Mouse (Mus musculus): Measurements from ENCODE around the gene Itgae.

Itgae gene

GRCm38 (mm10) chr11:73148209-73148608 lies 57.8 kb downstream of the Itgae start:
- DNase-seq: no peak

GRCm38 (mm10) chr11:73155071-73155470 lies 64.7 kb downstream of the Itgae start:
- DNase-seq: no peak

GRCm38 (mm10) chr11:73159957-73160810 lies 69.8 kb downstream of the Itgae start, which contains the start of gene P2rx5:
TSS of gene P2rx5 (plus strand) at chr11:73160421.
- DNase-seq: peak; percentile 49

GRCm38 (mm10) chr11:73160811-73161200 lies 70.4 kb downstream of the Itgae start:
- no peak for DNase-seq

- no peak for DNase-seq
These were observed 71.2 kb downstream of the Itgae start for GRCm38 (mm10) chr11:73161616-73162015.

GRCm38 (mm10) chr11:73162284-73162683 lies 71.9 kb downstream of the Itgae start:
- DNase-seq: no peak

GRCm38 (mm10) chr11:73168071-73168470 lies 77.7 kb downstream of the Itgae start:
- DNase-seq: no peak

GRCm38 (mm10) chr11:73168576-73168975 lies 78.2 kb downstream of the Itgae start:
- no peak for DNase-seq

- peak; percentile 84 for DNase-seq
These were observed 78.8 kb downstream of the Itgae start for GRCm38 (mm10) chr11:73169231-73169630.

GRCm38 (mm10) chr11:73172186-73172585 lies 81.8 kb downstream of the Itgae start:
- DNase-seq: no peak

- no peak for DNase-seq
These were observed 85.2 kb downstream of the Itgae start for GRCm38 (mm10) chr11:73175612-73176011.

GRCm38 (mm10) chr11:73176186-73176585 lies 85.8 kb downstream of the Itgae start:
- DNase-seq: no peak

- peak; percentile 98 for DNase-seq
These were observed 86.5 kb downstream of the Itgae start, which contains the start of the genes Emc6 and Tax1bp3 for GRCm38 (mm10) chr11:73176608-73177508. TSS of gene Emc6 (minus strand) at chr11:73177037. TSS of gene Tax1bp3 (plus strand) at chr11:73177083.

- peak; percentile 67 for DNase-seq
These were observed 87.1 kb downstream of the Itgae start for GRCm38 (mm10) chr11:73177509-73177875.

- no peak for DNase-seq
These were observed 87.5 kb downstream of the Itgae start for GRCm38 (mm10) chr11:73177895-73178294.

GRCm38 (mm10) chr11:73185872-73186615 lies 95.7 kb downstream of the Itgae start:
- DNase-seq: no peak

GRCm38 (mm10) chr11:73187231-73187630 lies 96.8 kb downstream of the Itgae start:
- no peak for DNase-seq

- no peak for DNase-seq
These were observed 102.7 kb downstream of the Itgae start for GRCm38 (mm10) chr11:73193047-73193446.

GRCm38 (mm10) chr11:73194444-73194843 lies 104.1 kb downstream of the Itgae start:
- no peak for DNase-seq

All from thymus, postnatal 4 days (tissue).